Mouse (Mus musculus) forebrain, postnatal 0 days (tissue): ENCODE measurements around the gene Mfsd14a. TPM values are rescaled to one million over a fixed set of nuclear protein-coding genes. Genes with fewer than 3 reads are reported as not detected.

Experiments
- ATAC-seq: fragments of 200-750 bp; cut with Nextera tagmentation; 2 replicates; pipeline ENCODE4 v1.8.0; 2017; ENCODE audit warnings: mild to moderate bottlenecking, moderate library complexity
- DNase-seq: peaks from one replicate; pipeline ENCODE4 v3.0.0-alpha.2; 2015
- H3K27ac ChIP-seq: fragments of 300-500 bp; sonication (generic); 2 replicates; pipeline ENCODE4 v1.5.1; 2014; ENCODE audit warnings: low read depth, mild to moderate bottlenecking, antibody characterized with exemption, low read length, moderate library complexity, mixed read lengths
- H3K27me3 ChIP-seq: fragments of 300-500 bp; sonication (generic); 2 replicates; pipeline ENCODE4 v1.6.1; 2014; ENCODE audit warnings: mild to moderate bottlenecking, low read length, mixed read lengths; ENCODE audit not compliant: insufficient read depth
- H3K36me3 ChIP-seq: fragments of 300-500 bp; sonication (generic); 2 replicates; pipeline ENCODE4 v1.6.1; 2014; ENCODE audit warnings: mild to moderate bottlenecking, moderate library complexity; ENCODE audit not compliant: insufficient read depth
- H3K4me1 ChIP-seq: fragments of 300-500 bp; sonication (generic); 2 replicates; pipeline ENCODE4 v1.6.1; 2014; ENCODE audit warnings: antibody characterized with exemption; ENCODE audit not compliant: insufficient read depth
- H3K4me2 ChIP-seq: fragments of 300-500 bp; sonication (generic); 2 replicates; pipeline ENCODE4 v1.6.1; 2014; ENCODE audit warnings: low read depth, mild to moderate bottlenecking, moderate library complexity
- H3K4me3 ChIP-seq: fragments of 300-500 bp; sonication (generic); 2 replicates; pipeline ENCODE4 v1.5.1; 2014; ENCODE audit warnings: low read depth, low read length, mixed read lengths
- H3K9ac ChIP-seq: fragments of 300-500 bp; sonication (generic); 2 replicates; pipeline ENCODE4 v1.6.1; 2014; ENCODE audit warnings: mild to moderate bottlenecking
- H3K9me3 ChIP-seq: fragments of 300-500 bp; sonication (generic); 2 replicates; pipeline ENCODE4 v1.6.1; 2016; ENCODE audit warnings: low read length
- CTCF ChIP-seq: sonication (generic); IDR thresholded peaks from 2 replicates; pipeline ENCODE4 v1.5.1; 2016; ENCODE audit warnings: antibody characterized with exemption, control low read depth, low read depth
- WGBS: fragments of 180-500 bp; shearing (Covaris S2); extraction: QIAGEN DNeasy Blood & Tissue Kit; methylation state at CpG from one replicate; pipeline ENCODE4 v1.1.7; 2014; 5-methylcytosine and 5-hydroxymethylcytosine counted together
- polyA plus RNA-seq: library from polyadenylated mRNA; unstranded; fragments of >200 nt; fragmentation: Nextera tagmentation; extraction: Ambion mirVana; gene quantifications from 2 replicates; pipeline ENCODE4 v1.2.1, GENCODE M21; 2015
- total RNA-seq: library from RNA; depleted of rRNA; stranded (reverse); fragments of >200 nt; gene quantifications from 2 replicates; pipeline ENCODE4 v1.2.3, GENCODE M21; 2014

Gene Mfsd14a
- total and polyA plus RNA-seq, 2 experiments from 2014 or later = 51.7 to 58.6 TPM

DNA sequence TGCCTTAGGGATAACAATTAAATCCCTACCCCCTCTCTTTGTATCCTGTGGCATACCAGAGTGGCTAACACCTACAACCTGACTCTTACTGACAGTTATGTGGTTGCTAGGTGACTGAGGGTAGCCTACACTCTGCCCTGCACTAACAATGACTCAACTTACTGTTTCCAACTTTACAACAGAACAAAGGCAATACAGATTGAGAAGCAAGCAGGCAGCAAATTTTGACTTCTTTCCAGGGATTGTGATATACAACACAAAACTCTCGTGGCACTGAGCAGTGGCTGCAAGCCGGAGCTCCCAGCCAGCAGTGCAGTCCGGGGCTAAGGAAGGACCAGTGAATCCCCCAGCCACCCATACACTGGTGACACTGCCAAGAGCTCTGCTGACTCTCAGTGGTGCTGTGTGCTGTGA lies 10.4 kb downstream of the Mfsd14a start:
- 37% methylated on average over 3 of the region's 3 CpGs for WGBS
- DNase-seq (no peak), ATAC-seq (no peak)

DNA sequence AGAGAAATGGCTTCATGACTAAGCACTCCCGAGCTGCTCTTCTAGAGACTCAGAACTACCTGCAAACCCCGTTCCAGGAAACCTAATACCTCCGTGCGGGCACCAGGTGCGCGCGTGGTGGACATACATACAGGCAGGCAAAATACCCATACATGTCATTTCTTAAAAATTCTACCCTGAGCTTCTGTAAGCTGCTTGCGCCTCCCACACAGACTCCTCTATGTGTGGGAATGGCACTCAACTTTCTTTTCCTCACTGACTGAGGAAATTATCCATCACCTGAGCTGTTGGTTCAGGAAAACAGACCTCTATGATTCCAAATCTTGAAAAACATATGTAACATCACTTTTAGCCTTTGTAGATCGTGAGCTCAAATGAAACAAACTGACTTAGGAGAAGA lies 11.8 kb downstream of the Mfsd14a start:
- no peak overlapping the region for H3K27ac ChIP-seq
- TF ChIP-seq CTCF = no peak
- H3K9me3 ChIP-seq = no peaks in the 10 kb centered on the region
- no peak overlapping the region for H3K9ac ChIP-seq
- WGBS = 96% methylated on average over 9 of the region's 9 CpGs
- no peak overlapping the region for H3K4me3 ChIP-seq
- H3K4me1 ChIP-seq = no peaks in the 10 kb centered on the region
- ATAC-seq (no peak), DNase-seq (no peak)
- H3K27me3 ChIP-seq = no peaks in the 10 kb centered on the region
- peaks cover 29% of the 10 kb centered on the region; the same call in 1 of the 2 replicates for H3K36me3 ChIP-seq
- H3K4me2 ChIP-seq = no peak overlapping the region

More for the DNA sequence above, 10.4 kb downstream of the Mfsd14a start:
- Histone ChIP-seq H3K27ac (no peak overlapping the region), H3K9me3 (no peaks in the 10 kb centered on the region), H3K9ac (no peak overlapping the region), H3K4me1 (no peaks in the 10 kb centered on the region), H3K4me3 (no peak overlapping the region), H3K27me3 (no peaks in the 10 kb centered on the region), H3K4me2 (no peak overlapping the region), H3K36me3 (peaks cover 17% of the 10 kb centered on the region; the same call in 1 of the 2 replicates)
- no peak for TF ChIP-seq CTCF

DNA sequence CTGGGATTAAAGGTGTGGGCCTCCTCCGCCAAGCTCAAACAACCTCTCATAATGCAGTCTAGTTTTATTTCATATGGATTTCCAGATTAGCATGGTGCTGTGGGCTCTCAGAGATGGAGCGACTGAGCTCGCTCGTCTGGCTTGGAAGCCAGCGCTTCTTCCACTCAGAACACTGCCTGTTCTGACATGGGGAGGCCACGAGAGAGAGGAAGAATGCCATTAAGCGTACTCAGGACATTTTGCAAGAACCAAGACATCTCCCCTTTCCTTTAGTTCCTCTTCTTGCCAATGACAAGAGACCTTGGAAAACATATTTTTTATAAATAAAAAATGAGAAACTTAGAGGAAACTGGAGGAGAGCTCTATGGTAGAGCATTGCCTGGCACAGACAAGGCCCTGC lies 13.7 kb downstream of the Mfsd14a start:
- no peaks in the 10 kb centered on the region for H3K4me1 ChIP-seq
- TF ChIP-seq CTCF = no peak
- no peaks in the 10 kb centered on the region for H3K27me3 ChIP-seq
- DNase-seq (no peak), ATAC-seq (no peak)
- H3K4me3 ChIP-seq = no peak overlapping the region
- H3K4me2 ChIP-seq = no peak overlapping the region
- H3K36me3 ChIP-seq = peaks cover 43% of the 10 kb centered on the region
- H3K9me3 ChIP-seq = no peaks in the 10 kb centered on the region
- 96% methylated on average over 7 of the region's 7 CpGs for WGBS
- H3K27ac ChIP-seq = no peak overlapping the region
- H3K9ac ChIP-seq = no peak overlapping the region

DNA sequence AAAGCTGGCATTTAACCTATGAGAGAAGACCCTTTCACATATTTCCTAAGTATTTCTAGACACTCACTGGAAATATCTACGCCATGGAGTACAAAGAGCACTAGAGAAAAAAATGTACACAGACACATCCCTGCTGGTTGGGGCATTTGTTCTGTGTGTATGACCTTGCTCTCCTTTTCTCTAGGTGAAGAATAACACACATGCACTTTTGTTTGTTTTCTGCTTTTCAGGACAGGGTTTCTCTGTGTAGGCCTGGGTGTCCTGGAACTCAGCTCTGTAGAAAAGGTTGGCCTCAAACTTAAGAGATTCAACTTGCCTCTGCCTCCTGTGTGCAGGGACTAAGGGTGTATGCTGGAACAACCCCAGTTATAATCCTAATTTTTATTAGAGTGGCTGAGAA lies 16.1 kb downstream of the Mfsd14a start:
- Histone ChIP-seq H3K4me3 (no peak overlapping the region), H3K27me3 (no peaks in the 10 kb centered on the region), H3K9me3 (no peaks in the 10 kb centered on the region), H3K4me1 (no peaks in the 10 kb centered on the region), H3K4me2 (no peak overlapping the region), H3K9ac (no peak overlapping the region), H3K27ac (no peak overlapping the region), H3K36me3 (peaks cover 57% of the 10 kb centered on the region)
- ATAC-seq (no peak), DNase-seq (no peak)
- no peak for TF ChIP-seq CTCF
- WGBS = 84% methylated on average over 1 of the region's 1 CpGs

DNA sequence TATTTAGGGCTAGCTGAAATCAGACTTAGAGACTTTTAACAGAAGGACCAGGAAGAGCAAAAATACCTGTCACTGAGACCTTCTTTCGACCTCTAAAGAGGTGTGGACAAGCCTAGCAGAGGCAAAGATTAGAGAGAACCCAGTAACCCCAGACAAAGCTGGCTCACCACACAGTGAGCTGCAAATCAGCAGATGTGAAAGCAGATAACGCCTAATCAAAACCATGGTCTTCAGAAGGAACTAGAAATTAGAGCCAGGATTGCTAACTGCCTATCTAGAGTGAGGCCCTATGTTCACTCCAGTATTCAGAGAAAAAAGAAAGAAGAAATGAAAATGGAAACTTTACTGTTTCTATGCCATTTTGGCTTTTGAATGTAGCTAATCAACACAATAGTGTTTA lies 20.1 kb downstream of the Mfsd14a start:
- Histone ChIP-seq H3K27ac (no peak overlapping the region), H3K9ac (no peak overlapping the region), H3K4me2 (no peak overlapping the region), H3K9me3 (no peaks in the 10 kb centered on the region), H3K4me1 (no peaks in the 10 kb centered on the region), H3K36me3 (peaks cover 75% of the 10 kb centered on the region), H3K4me3 (no peak overlapping the region), H3K27me3 (no peaks in the 10 kb centered on the region)
- DNase-seq (no peak), ATAC-seq (no peak)
- WGBS = 97% methylated on average over 2 of the region's 2 CpGs
- no peak for TF ChIP-seq CTCF

DNA sequence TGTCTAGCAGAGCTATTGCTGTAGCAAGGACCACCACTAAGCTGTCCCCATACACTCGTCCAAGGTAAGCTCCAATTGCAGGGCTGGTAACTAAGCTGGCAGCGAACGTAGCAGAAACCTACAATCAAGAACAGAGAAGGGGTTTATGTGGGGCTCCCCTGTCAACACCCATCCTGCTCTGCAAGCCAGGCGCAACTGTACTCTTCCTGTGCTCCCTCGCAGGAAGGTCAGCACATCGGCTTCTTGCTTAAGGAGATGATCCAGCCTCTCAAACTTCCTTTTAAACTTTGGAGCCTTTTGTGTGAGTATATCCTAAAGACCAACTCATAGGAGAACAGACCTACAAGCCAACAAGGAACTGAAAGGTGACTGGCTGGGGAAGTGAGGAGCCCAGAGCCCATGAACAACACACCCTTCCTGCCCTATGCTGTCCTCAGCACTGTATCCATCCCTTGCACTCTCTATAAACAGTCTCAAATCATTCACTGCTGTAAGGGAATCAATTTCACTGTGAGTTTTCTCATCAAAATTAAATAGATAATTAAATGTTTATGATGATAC lies 20.6 kb downstream of the Mfsd14a start:
- Histone ChIP-seq H3K9me3 (no peaks in the 10 kb centered on the region), H3K27ac (no peak overlapping the region), H3K36me3 (peaks cover 70% of the 10 kb centered on the region), H3K4me3 (no peak overlapping the region), H3K9ac (no peak overlapping the region), H3K4me2 (no peak overlapping the region), H3K27me3 (no peaks in the 10 kb centered on the region), H3K4me1 (no peaks in the 10 kb centered on the region)
- TF ChIP-seq CTCF = no peak
- WGBS = 92% methylated on average over 6 of the region's 6 CpGs
- no peak for DNase-seq
- ATAC-seq = no peak

DNA sequence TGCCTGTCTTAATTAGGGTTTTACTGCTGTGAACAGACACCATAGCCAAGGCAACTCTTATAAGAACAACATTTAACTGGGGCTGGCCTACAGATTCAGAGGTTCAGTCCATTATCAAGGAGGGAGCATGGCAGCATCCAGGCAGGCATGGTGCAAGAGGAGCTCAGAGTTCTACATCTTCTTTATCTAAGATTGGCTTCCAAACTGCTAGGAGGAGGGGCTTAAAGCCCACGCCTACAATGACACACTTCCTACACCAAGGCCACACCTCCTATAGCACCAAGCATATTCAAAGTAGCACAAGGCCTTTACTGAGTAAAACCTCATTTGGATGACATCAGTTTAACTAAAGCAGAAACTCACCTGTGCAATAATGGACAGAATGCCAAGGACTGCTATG lies 22.5 kb downstream of the Mfsd14a start:
- H3K27ac ChIP-seq = no peak overlapping the region
- H3K4me1 ChIP-seq = no peaks in the 10 kb centered on the region
- H3K36me3 ChIP-seq = peaks cover 62% of the 10 kb centered on the region
- H3K9me3 ChIP-seq = no peaks in the 10 kb centered on the region
- 93% methylated on average over 1 of the region's 1 CpGs for WGBS
- ATAC-seq = no peak
- no peak overlapping the region for H3K4me3 ChIP-seq
- no peak for DNase-seq
- H3K9ac ChIP-seq = no peak overlapping the region
- no peak for TF ChIP-seq CTCF
- no peaks in the 10 kb centered on the region for H3K27me3 ChIP-seq
- no peak overlapping the region for H3K4me2 ChIP-seq

DNA sequence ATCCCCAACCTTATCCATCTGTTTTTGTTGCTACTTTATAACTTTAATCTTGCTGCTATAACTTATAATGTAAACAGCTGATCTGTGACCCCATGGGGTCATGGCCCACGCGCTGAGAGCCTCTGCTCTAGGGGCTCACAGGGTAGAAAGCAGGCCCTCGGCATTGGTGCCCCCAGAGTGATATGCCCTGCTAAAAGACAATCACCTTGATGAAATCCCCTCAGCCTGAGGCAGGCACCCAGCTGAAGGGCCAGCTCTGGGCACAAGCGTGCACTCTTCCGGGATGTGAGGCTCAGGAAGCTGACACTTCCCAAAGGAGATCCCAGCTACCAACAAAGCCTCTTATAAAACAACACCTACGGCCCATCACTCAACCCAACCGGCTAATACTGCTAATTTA lies 23.9 kb downstream of the Mfsd14a start:
- TF ChIP-seq CTCF = no peak
- Histone ChIP-seq H3K36me3 (peaks cover 68% of the 10 kb centered on the region), H3K27me3 (no peaks in the 10 kb centered on the region), H3K4me3 (no peak overlapping the region), H3K9me3 (no peaks in the 10 kb centered on the region), H3K27ac (no peak overlapping the region), H3K4me2 (no peak overlapping the region), H3K4me1 (no peaks in the 10 kb centered on the region), H3K9ac (no peak overlapping the region)
- no peak for DNase-seq
- ATAC-seq = no peak
- WGBS = 91% methylated on average over 7 of the region's 7 CpGs
